Mouse (Mus musculus) bone marrow macrophage, adult 2 months (primary cell): ENCODE measurements around the gene Msh2. TPM values are rescaled to one million over a fixed set of nuclear protein-coding genes. Genes with fewer than 3 reads are reported as not detected.

Experiments used
- H3K27ac ChIP-seq: 2 replicates; pipeline ENCODE4 v1.5.1; 2012; ENCODE audit warnings: low read depth, low read length; ENCODE audit not compliant: insufficient read depth
- H3K4me1 ChIP-seq: 2 replicates; pipeline ENCODE4 v1.6.1; 2012; ENCODE audit warnings: low read length; ENCODE audit not compliant: control insufficient read depth, insufficient read depth
- H3K4me3 ChIP-seq: 2 replicates; pipeline ENCODE4 v1.5.1; 2012; ENCODE audit warnings: mild to moderate bottlenecking, low read length, moderate library complexity; ENCODE audit not compliant: insufficient read depth
- CTCF ChIP-seq: IDR thresholded peaks from 2 replicates; pipeline ENCODE4 v1.5.1; 2012; ENCODE audit warnings: low read depth, mild to moderate bottlenecking, low read length, moderate library complexity
- POLR2A ChIP-seq: IDR thresholded peaks from 2 replicates; pipeline ENCODE4 v1.6.1; 2012; ENCODE audit warnings: mild to moderate bottlenecking, low read depth, low read length, borderline replicate concordance
- polyA plus RNA-seq: library from polyadenylated mRNA; stranded (reverse); fragments of >200 nt; gene quantifications from 2 replicates; pipeline ENCODE4 v1.2.4, GENCODE M21; 2012; ENCODE audit not compliant: missing spikeins, insufficient read depth, insufficient read length

Msh2 gene
- polyA plus RNA-seq, 1 experiment = 17.1 TPM

GRCm38 (mm10) chr17:87760315-87760714 is 88.2 kb downstream of the Msh2 start:
- no peak overlapping the region for H3K4me3 ChIP-seq

GRCm38 (mm10) chr17:87763146-87763545 is 91.0 kb downstream of the Msh2 start:
- no peak overlapping the region for H3K4me3 ChIP-seq
- no peaks in the 10 kb centered on the region for H3K4me1 ChIP-seq
- TF ChIP-seq POLR2A = no peak
- TF ChIP-seq CTCF = no peak
- no peak overlapping the region for H3K27ac ChIP-seq

More at GRCm38 (mm10) chr17:87760315-87760714, 88.2 kb downstream of the Msh2 start:
- H3K27ac ChIP-seq = no peak overlapping the region
- TF ChIP-seq CTCF = no peak
- TF ChIP-seq POLR2A = no peak
- no peaks in the 10 kb centered on the region for H3K4me1 ChIP-seq

GRCm38 (mm10) chr17:87765031-87765430 is 92.9 kb downstream of the Msh2 start:
- Histone ChIP-seq H3K4me3 (no peak overlapping the region), H3K27ac (no peak overlapping the region), H3K4me1 (no peaks in the 10 kb centered on the region)
- TF ChIP-seq CTCF (no peak), POLR2A (no peak)

- TF ChIP-seq POLR2A = no peak
- TF ChIP-seq CTCF = no peak
- H3K4me1 ChIP-seq = no peaks in the 10 kb centered on the region
- no peak overlapping the region for H3K4me3 ChIP-seq
- no peak overlapping the region for H3K27ac ChIP-seq
These were observed 94.8 kb downstream of the Msh2 start for GRCm38 (mm10) chr17:87766888-87767287.

- H3K4me3 ChIP-seq = no peak overlapping the region
- H3K4me1 ChIP-seq = no peaks in the 10 kb centered on the region
- H3K27ac ChIP-seq = no peak overlapping the region
- TF ChIP-seq CTCF (no peak), POLR2A (no peak)
These were observed 98.6 kb downstream of the Msh2 start for GRCm38 (mm10) chr17:87770766-87771165.

- no peaks in the 10 kb centered on the region for H3K4me1 ChIP-seq
- no peak for TF ChIP-seq POLR2A
- TF ChIP-seq CTCF = peak; percentile 57; the same call in 1 of the 2 replicates
These were observed 101.0 kb downstream of the Msh2 start for GRCm38 (mm10) chr17:87773175-87773574.

More at GRCm38 (mm10) chr17:87773175-87773574, 101.0 kb downstream of the Msh2 start:
- H3K27ac ChIP-seq = no peak overlapping the region
- no peak overlapping the region for H3K4me3 ChIP-seq

Other genes starting within 250 kb of the Msh2 start
- gene Stpg4, start 244.6 kb upstream of the Msh2 start, polyA plus RNA-seq = not detected in 2 replicates
- 938 and 1,004 TPM in 2 replicates for gene Calm2, start 225.4 kb upstream of the Msh2 start, polyA plus RNA-seq
- gene Epcam, start 36.4 kb upstream of the Msh2 start, polyA plus RNA-seq = not detected in 2 replicates
- gene Kcnk12, start 125.7 kb downstream of the Msh2 start, polyA plus RNA-seq = 0.55 and 0.83 TPM in 2 replicates
- gene Rpl36-ps4, start 248.6 kb downstream of the Msh2 start, polyA plus RNA-seq = not detected in 2 replicates